Mouse (Mus musculus): Measurements from ENCODE around the gene Col5a3.

- TF ChIP-seq FLI1 (IDR thresholded peaks at IDR 0.05; ENCODE audit: low read length) (no peak), GATA1 (IDR thresholded peaks at IDR 0.05; ENCODE audit: borderline replicate concordance, low read length) (no peak)
Observed at GRCm38 (mm10) chr9:20762197-20762961, 52.5 kb downstream of the Col5a3 start.
